Mouse (Mus musculus) layer of hippocampus, postnatal 25 days (tissue): ENCODE data around the gene Klra8. TPM values are rescaled to one million over a fixed set of nuclear protein-coding genes. Genes with fewer than 3 reads are reported as not detected.
"Not testable (repeated sequence)": the region's sequence is repeated elsewhere in the genome, so short reads cannot be mapped to it uniquely, and the experiment has no call there.

ENCODE experiments used
- DNase-seq, 2 experiments: peaks; one replicate each; pipeline ENCODE4 v3.0.0; 2022; ENCODE audit warnings: mixed read lengths in 2 of 2, low spot score in 1 of 2; ENCODE audit errors: extremely low spot score in 1 of 2
- total RNA-seq, 2 experiments: library from RNA; stranded (reverse); gene quantifications; 2 replicates each; pipeline ENCODE4 v1.2.3; 2021

Klra8 gene
- total RNA-seq: not detected

DNA sequence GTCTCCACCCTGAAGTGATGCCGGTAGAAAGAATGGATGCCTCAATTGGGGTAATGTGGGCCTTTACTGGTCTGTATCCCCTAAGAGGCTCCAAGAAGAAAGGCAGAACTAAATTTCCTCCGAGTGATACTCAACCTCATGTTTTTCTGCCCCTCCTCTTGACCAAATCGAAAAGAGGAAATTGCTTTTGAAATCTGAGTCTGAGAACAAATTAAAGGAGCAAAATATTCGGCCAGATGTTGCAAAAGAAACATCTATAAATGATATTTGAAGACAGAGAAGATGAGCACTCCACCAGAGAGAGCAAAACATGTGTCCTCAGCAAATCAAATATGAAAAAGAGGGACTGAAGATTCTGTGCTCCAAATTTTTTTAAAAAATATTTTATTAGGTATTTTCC lies at the start of gene Klra8:
Gene Klra8 (minus strand): TSS at position 101 of the 400 bp plus-strand sequence.
- not testable (repeated sequence) for DNase-seq

DNA sequence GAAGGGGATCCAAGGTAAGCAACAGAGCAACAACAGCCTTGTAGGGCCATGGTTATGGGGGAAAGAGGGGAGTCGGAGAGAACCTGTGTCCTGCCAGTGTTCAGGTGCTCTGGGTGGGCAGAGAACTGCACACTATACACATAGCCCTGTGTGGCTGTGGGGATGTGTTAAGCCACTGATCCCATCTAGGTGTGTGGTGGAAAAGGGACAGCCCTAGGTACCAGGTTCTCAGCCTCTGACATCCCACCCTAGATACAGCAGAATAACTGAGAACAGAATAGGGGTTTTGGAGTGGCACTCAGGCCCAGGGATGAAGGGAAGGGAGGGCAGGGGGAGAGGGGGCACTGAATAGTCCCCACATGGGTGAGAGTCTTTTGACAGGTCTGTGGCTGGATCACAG lies 19.2 kb downstream of the Klra8 start:
- no peak for DNase-seq

DNA sequence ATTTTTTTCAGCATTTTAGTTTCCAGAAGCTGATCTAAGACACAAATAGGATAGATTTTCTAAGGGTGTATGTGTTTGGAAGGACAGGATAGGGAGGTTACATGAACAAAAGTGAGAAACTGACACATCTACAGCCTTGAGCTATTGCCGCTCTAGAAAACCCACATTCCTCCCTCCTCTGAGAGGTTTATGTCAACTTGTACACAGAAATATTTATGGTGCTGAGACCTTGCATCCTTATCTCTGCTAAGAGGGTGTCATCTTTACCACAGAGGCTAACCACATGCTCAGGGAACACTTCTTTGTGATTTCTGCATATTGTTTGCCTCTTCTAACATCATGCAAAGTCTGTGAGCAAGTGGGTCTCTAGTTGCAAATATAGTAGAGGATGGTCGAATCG lies 27.0 kb downstream of the Klra8 start:
- not testable (repeated sequence) for DNase-seq

GRCm38 (mm10) chr6:130092336-130092948 lies 37.3 kb downstream of the Klra8 start:
- no peak for DNase-seq

DNA sequence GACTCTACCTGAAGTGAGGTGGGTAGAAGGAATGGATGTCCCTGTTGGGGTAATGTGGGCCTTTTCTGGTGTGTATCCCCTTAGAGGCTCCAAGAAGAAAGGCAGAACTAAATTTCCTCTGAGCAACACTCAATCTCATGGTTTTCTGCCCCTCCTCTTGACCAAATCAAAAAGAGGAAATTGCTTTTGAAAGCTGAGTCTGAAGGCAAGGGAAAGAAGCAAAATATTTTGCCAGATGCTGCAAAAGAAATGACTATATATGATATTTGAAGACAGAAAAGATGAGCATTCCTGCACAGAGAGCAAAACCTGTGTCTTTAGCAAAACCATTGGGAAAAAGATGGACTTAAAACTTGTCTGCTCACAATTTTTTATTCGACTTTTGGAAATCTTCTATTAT lies 62.5 kb downstream of the Klra8 start, which contains the start of gene Klra4:
Gene Klra4 (minus strand): TSS at position 101 of the 400 bp plus-strand sequence.
- DNase-seq: not testable (repeated sequence)

Other genes starting within 250 kb of the Klra8 start
- not detected for gene Klra5, start 212.2 kb downstream of the Klra8 start, total RNA-seq
- not detected for gene Klra6, start 102.9 kb downstream of the Klra8 start, total RNA-seq
- not detected for gene Klra4, start 62.6 kb downstream of the Klra8 start, total RNA-seq
- not detected for gene Klra9, start 63.2 kb upstream of the Klra8 start, total RNA-seq
- gene Klra7, start 103.4 kb upstream of the Klra8 start, total RNA-seq: not detected
- not detected for gene Klra10, start 152.0 kb upstream of the Klra8 start, total RNA-seq
- not detected for gene Klra3, start 207.7 kb upstream of the Klra8 start, total RNA-seq